Mouse (Mus musculus) stomach, postnatal 0 days (tissue): Measurements from ENCODE around the gene Ripor1.

Experiments
- CTCF ChIP-seq: IDR thresholded peaks from 2 replicates; pipeline ENCODE4 v1.5.1; 2016; ENCODE audit warnings: antibody characterized with exemption, low read depth, mild to moderate bottlenecking, moderate library complexity
- EP300 ChIP-seq: optimal IDR thresholded peaks from 2 replicates; pipeline ENCODE3; 2016; ENCODE audit warnings: antibody characterized with exemption

DNA sequence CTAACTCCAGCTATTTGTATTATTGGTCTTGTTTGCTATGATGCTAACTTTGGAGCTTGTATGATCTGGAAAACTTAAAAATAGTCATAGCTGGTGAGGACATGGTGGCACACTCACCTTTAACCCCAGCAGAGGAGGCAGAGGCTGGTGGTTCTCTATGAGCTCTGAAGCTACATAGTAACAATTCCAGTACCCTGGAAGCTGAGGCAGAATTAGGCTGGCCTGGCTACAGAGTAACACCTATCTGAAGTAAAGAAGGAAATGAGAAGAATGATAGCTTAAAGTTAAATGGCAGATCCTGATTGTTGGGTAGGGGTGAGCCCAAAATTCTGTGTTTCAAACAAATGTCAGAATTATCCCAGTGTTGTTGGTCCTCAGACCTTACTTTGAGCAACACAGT is 52.6 kb downstream of the Ripor1 start:
- TF ChIP-seq CTCF: no peak
- TF ChIP-seq EP300: no peak
